Mouse (Mus musculus): ENCODE measurements around the gene BC030870.

DNA sequence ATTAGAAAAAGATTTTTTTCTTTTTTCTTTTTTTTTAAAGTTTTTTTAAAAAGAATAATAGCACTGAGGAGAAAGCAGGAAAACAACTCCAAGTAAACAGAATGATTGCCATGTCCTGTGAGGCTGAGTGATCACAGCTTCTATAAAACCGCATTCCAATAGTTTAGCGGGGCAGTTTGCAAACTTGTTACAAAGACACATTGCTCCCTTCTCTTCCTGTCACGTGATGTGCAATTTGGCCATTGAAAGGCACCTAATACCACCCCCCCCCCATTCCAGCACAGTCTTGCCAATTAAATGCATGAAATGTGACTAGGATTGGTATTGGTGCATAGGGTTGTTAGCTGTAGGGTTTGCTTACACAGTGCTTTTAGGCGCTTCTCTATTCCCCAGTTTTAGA lies 58.4 kb downstream of the BC030870 start:
- TF ChIP-seq CTCF (IDR thresholded peaks at IDR 0.05; ENCODE audit: low read depth) (no peak), EP300 (IDR thresholded peaks at IDR 0.05; ENCODE audit: low read depth) (no peak)

Measured in heart, postnatal 0 days (tissue).